In genomic region chr2:18909713-18910112, GRCm38 (mm10) we compare ENCODE assay signal across 28 mouse cellular contexts.
DNase-seq lines count a peak whose midpoint lies in the region; ATAC-seq lines count a peak whose summit lies in the region.
"Had no signal": no experiment of that assay in that cellular context is flagged by ENCODE, and none has a peak within 500 bp of the region (broad histone marks: within the 10 kb centered on the region; RNA-seq: fewer than 3 reads in every experiment).

No protein-coding gene starts in this region.

- peak; percentile 38 to 43 for DNase-seq in cerebellum, postnatal 10 days
- DNase-seq in cerebellum, postnatal 36 days = no peak
- DNase-seq in kidney, postnatal 14 days = peak; percentile 53
- no peak for DNase-seq in kidney, adult 18-20 months
- DNase-seq in CD4-positive, CD25-positive, alpha-beta regulatory T cell, adult 2 months (ENCODE audit: low read depth, low spot score) = peak; percentile 34
- no peak for DNase-seq in spleen, postnatal 36 days (ENCODE audit: low spot score in 2 of 2)
- DNase-seq in embryonic facial prominence, embryonic 10.5 days (ENCODE audit: low spot score) = no peak
- DNase-seq: adrenal gland, postnatal 25 days; cerebellum, adult 11 months; cerebellum, adult 9-11 months; gastrocnemius, postnatal 25 days; kidney, adult 9 months; liver; lung, postnatal 36 days; right cerebral cortex, postnatal 4 days; thymus, adult 18-20 months; thymus, postnatal 36 days had no signal

- H3K4me1 ChIP-seq in embryonic facial prominence, embryonic 10.5 days = peaks cover 26% of the 10 kb centered on the region

- peak; percentile 38 for ATAC-seq in activated CD4-positive, CD25-positive, alpha-beta regulatory T cell, adult 4 months
- ATAC-seq: hindbrain, embryonic 16.5 days had no signal

- 93% methylated on average over 6 of the region's 6 CpGs for WGBS in embryonic facial prominence, embryonic 10.5 days

- H3K4me3 ChIP-seq in embryonic facial prominence, embryonic 10.5 days = no peak overlapping the region
- H3K4me3 ChIP-seq: embryonic facial prominence, embryonic 13.5 days; erythroblast, embryonic 14.5 days; forebrain, embryonic 12.5 days; hindbrain, embryonic 10.5 days; layer of hippocampus, adult 2 months; limb, embryonic 10.5 days; stomach, embryonic 15.5 days had no signal

- H3K27me3 ChIP-seq in embryonic facial prominence, embryonic 10.5 days (replicated peaks; ENCODE audit: low read depth, poor library complexity, severe bottlenecking) = no peaks in the 10 kb centered on the region
- H3K27me3 ChIP-seq: CH12.LX; forebrain, embryonic 12.5 days; stomach, embryonic 15.5 days had no signal

- no peaks in the 10 kb centered on the region for H3K36me3 ChIP-seq in embryonic facial prominence, embryonic 10.5 days (replicated peaks)
- H3K36me3 ChIP-seq: embryonic facial prominence, embryonic 13.5 days; forebrain, embryonic 12.5 days; hindbrain, embryonic 10.5 days; limb, embryonic 10.5 days; stomach, embryonic 15.5 days had no signal

- H3K9me3 ChIP-seq in embryonic facial prominence, embryonic 10.5 days = no peaks in the 10 kb centered on the region
- H3K9me3 ChIP-seq: embryonic facial prominence, embryonic 13.5 days; forebrain, embryonic 12.5 days; G1E; hindbrain, embryonic 10.5 days; limb, embryonic 10.5 days; stomach, embryonic 15.5 days had no signal

- H3K27ac ChIP-seq in embryonic facial prominence, embryonic 10.5 days (replicated peaks) = no peak overlapping the region
- H3K27ac ChIP-seq: embryonic facial prominence, embryonic 13.5 days; forebrain, embryonic 12.5 days; hindbrain, embryonic 10.5 days; layer of hippocampus, adult 2 months; limb, embryonic 10.5 days; stomach, embryonic 15.5 days had no signal

Comparison
In these comparisons a context has a peak if more than half of its experiments do, and no peak if none do; other contexts are left out.
1. DNase-seq: peak in cerebellum, postnatal 10 days (2 of 2), kidney, postnatal 14 days (single experiment) and CD4-positive, CD25-positive, alpha-beta regulatory T cell, adult 2 months (single experiment); none in cerebellum, postnatal 36 days (0 of 2), kidney, adult 18-20 months (single experiment), spleen, postnatal 36 days (0 of 2) and embryonic facial prominence, embryonic 10.5 days (single experiment).